Mouse (Mus musculus): ENCODE results near the gene Ndufaf3. TPM values are rescaled to one million over a fixed set of nuclear protein-coding genes. Genes with fewer than 3 reads are reported as not detected.

Ndufaf3 gene
- polyA plus RNA-seq, 1 experiment from 2014 or later, result 77.2 TPM

DNA sequence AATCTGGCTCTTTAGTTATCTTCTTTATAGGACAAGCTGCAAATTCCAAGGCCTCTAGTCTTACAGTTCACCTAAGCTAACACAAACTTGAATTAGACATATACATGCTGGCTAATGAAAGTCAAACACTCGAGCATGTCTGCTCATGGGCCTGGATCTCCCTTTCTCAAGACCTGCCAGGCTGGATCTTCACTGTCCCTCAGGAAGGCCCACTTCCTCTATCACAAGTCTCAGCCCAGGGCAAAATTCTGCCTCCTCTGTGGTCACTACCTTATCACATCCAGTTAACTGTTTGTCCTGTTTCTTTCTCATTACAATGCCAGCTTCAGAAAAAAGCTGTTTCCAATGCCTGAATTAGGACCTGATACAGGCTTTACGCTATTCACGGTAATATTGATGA, 27.1 kb upstream of the Ndufaf3 start:
- H3K36me3 ChIP-seq (ENCODE audit: control insufficient read depth, insufficient read depth, low read length), result no peaks in the 10 kb centered on the region
- no peak overlapping the region for H3K27ac ChIP-seq (ENCODE audit: low read length)
- 92% methylated on average over 3 of the region's 3 CpGs for WGBS
- no peak overlapping the region for H3K4me2 ChIP-seq (ENCODE audit: low read length)
- no peaks in the 10 kb centered on the region for H3K27me3 ChIP-seq (ENCODE audit: control insufficient read depth, insufficient read depth, low read depth, low read length)
- peaks cover 18% of the 10 kb centered on the region for H3K4me1 ChIP-seq (ENCODE audit: control insufficient read depth, insufficient read depth, low read length)
- no peak for ATAC-seq
- H3K4me3 ChIP-seq (ENCODE audit: low read depth, low read length), result no peak overlapping the region
- H3K9me3 ChIP-seq (replicated peaks; ENCODE audit: control insufficient read depth, low read length, poor library complexity, severe bottlenecking), result no peaks in the 10 kb centered on the region
- H3K9ac ChIP-seq (ENCODE audit: low read depth, low read length), result no peak overlapping the region

DNA sequence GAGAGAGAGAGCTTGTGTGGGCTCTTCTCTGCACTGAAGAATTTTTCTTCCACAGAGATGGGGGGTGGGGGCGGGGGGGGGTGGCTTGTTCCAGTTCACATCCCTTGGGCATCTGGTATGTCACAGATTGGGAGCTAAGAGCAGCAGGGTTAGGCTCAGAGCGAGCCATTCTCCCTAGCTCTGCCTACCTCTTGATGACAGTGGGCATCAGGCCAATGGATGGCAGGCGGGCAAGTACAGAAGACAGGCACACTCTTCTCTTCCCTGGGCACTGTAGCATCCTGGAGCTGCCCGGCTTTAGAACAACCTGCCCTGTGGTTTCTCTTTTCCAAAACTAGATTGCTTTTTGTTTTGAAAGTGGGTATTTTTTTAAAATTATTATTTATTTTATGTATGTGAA, 24.2 kb upstream of the Ndufaf3 start:
- no peak for ATAC-seq
- Histone ChIP-seq H3K4me3 (ENCODE audit: low read depth, low read length) (no peak overlapping the region), H3K9me3 (replicated peaks; ENCODE audit: control insufficient read depth, low read length, poor library complexity, severe bottlenecking) (no peaks in the 10 kb centered on the region), H3K36me3 (ENCODE audit: control insufficient read depth, insufficient read depth, low read length) (no peaks in the 10 kb centered on the region), H3K27me3 (ENCODE audit: control insufficient read depth, insufficient read depth, low read depth, low read length) (no peaks in the 10 kb centered on the region), H3K27ac (ENCODE audit: low read length) (no peak overlapping the region), H3K9ac (ENCODE audit: low read depth, low read length) (no peak overlapping the region), H3K4me1 (ENCODE audit: control insufficient read depth, insufficient read depth, low read length) (peaks cover 37% of the 10 kb centered on the region), H3K4me2 (ENCODE audit: low read length) (no peak overlapping the region)
- WGBS, result 81% methylated on average over 4 of the region's 4 CpGs

- no peak overlapping the region for H3K9ac ChIP-seq (ENCODE audit: low read depth, low read length)
- no peak overlapping the region for H3K4me2 ChIP-seq (ENCODE audit: low read length)
- peaks cover 33% of the 10 kb centered on the region for H3K4me1 ChIP-seq (ENCODE audit: control insufficient read depth, insufficient read depth, low read length)
- WGBS, result 65% methylated on average over 5 of the region's 5 CpGs
- no peaks in the 10 kb centered on the region for H3K27me3 ChIP-seq (ENCODE audit: control insufficient read depth, insufficient read depth, low read depth, low read length)
- no peak overlapping the region for H3K4me3 ChIP-seq (ENCODE audit: low read depth, low read length)
- H3K9me3 ChIP-seq (replicated peaks; ENCODE audit: control insufficient read depth, low read length, poor library complexity, severe bottlenecking), result no peaks in the 10 kb centered on the region
- no peak for ATAC-seq
- H3K36me3 ChIP-seq (ENCODE audit: control insufficient read depth, insufficient read depth, low read length), result no peaks in the 10 kb centered on the region
- peak overlapping the region; percentile 98 for H3K27ac ChIP-seq (ENCODE audit: low read length)
Observed at GRCm38 (mm10) chr9:108589229-108589628, 22.0 kb upstream of the Ndufaf3 start.

GRCm38 (mm10) chr9:108587571-108588180, 20.4 kb upstream of the Ndufaf3 start:
- H3K9ac ChIP-seq (ENCODE audit: low read depth, low read length), result peak overlapping the region; percentile 52
- 2% methylated on average over 14 of the region's 14 CpGs for WGBS
- H3K9me3 ChIP-seq (replicated peaks; ENCODE audit: control insufficient read depth, low read length, poor library complexity, severe bottlenecking), result no peaks in the 10 kb centered on the region
- no peaks in the 10 kb centered on the region for H3K27me3 ChIP-seq (ENCODE audit: control insufficient read depth, insufficient read depth, low read depth, low read length)
- peak; percentile 98 for ATAC-seq
- H3K4me2 ChIP-seq (ENCODE audit: low read length), result peak overlapping the region; percentile 57
- no peaks in the 10 kb centered on the region for H3K36me3 ChIP-seq (ENCODE audit: control insufficient read depth, insufficient read depth, low read length)
- peak overlapping the region; percentile 98 for H3K27ac ChIP-seq (ENCODE audit: low read length)
- peak overlapping the region; percentile 25; the same call in 1 of the 2 replicates for H3K4me3 ChIP-seq (ENCODE audit: low read depth, low read length)
- peaks cover 33% of the 10 kb centered on the region for H3K4me1 ChIP-seq (ENCODE audit: control insufficient read depth, insufficient read depth, low read length)

DNA sequence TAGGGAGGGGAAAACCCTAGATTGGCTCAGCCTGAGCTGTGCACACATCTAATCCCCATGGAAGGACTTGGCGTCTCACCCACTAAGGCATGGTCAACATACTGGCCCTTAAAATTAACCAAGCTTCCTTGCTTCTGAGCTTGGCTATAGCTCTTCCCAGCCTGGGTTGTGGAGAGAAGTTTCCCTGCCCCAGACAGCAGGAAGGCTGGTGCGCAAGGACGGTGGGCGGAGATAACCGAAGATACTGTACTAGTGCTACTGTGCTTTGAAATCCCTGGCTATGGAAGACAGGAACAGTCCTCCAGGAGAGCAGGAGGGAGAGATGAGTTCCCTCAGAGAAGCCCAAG, 12.1 kb upstream of the Ndufaf3 start:
- peaks cover 41% of the 10 kb centered on the region for H3K4me1 ChIP-seq (ENCODE audit: control insufficient read depth, insufficient read depth, low read length)
- no peaks in the 10 kb centered on the region for H3K9me3 ChIP-seq (replicated peaks; ENCODE audit: control insufficient read depth, low read length, poor library complexity, severe bottlenecking)
- 66% methylated on average over 5 of the region's 5 CpGs for WGBS
- peak overlapping the region; percentile 87 for H3K4me2 ChIP-seq (ENCODE audit: low read length)
- peaks cover 9% of the 10 kb centered on the region for H3K36me3 ChIP-seq (ENCODE audit: control insufficient read depth, insufficient read depth, low read length)
- no peak; the same call in 1 of the 2 replicates for ATAC-seq
- peak overlapping the region; percentile 97 for H3K27ac ChIP-seq (ENCODE audit: low read length)
- no peaks in the 10 kb centered on the region for H3K27me3 ChIP-seq (ENCODE audit: control insufficient read depth, insufficient read depth, low read depth, low read length)
- peak overlapping the region; percentile 84; the same call in 1 of the 2 replicates for H3K4me3 ChIP-seq (ENCODE audit: low read depth, low read length)
- H3K9ac ChIP-seq (ENCODE audit: low read depth, low read length), result peak overlapping the region; percentile 98

GRCm38 (mm10) chr9:108578545-108579343, 11.5 kb upstream of the Ndufaf3 start, which contains the start of gene Wdr6:
Gene Wdr6 (minus strand): TSS chr9:108578739.
- peaks cover 10% of the 10 kb centered on the region for H3K36me3 ChIP-seq (ENCODE audit: control insufficient read depth, insufficient read depth, low read length)
- peak; percentile 97 for ATAC-seq
- peaks cover 47% of the 10 kb centered on the region for H3K4me1 ChIP-seq (ENCODE audit: control insufficient read depth, insufficient read depth, low read length)
- 3% methylated on average over 51 of the region's 51 CpGs for WGBS
- H3K4me2 ChIP-seq (ENCODE audit: low read length), result peak within 1 kb of the TSS; percentile 87
- H3K27me3 ChIP-seq (ENCODE audit: control insufficient read depth, insufficient read depth, low read depth, low read length), result no peaks in the 10 kb centered on the region
- peak within 1 kb of the TSS; percentile 84 for H3K4me3 ChIP-seq (ENCODE audit: low read depth, low read length)
- peak within 1 kb of the TSS; percentile 98 for H3K9ac ChIP-seq (ENCODE audit: low read depth, low read length)
- H3K27ac ChIP-seq (ENCODE audit: low read length), result peak within 1 kb of the TSS; percentile 97
- H3K9me3 ChIP-seq (replicated peaks; ENCODE audit: control insufficient read depth, low read length, poor library complexity, severe bottlenecking), result no peaks in the 10 kb centered on the region

DNA sequence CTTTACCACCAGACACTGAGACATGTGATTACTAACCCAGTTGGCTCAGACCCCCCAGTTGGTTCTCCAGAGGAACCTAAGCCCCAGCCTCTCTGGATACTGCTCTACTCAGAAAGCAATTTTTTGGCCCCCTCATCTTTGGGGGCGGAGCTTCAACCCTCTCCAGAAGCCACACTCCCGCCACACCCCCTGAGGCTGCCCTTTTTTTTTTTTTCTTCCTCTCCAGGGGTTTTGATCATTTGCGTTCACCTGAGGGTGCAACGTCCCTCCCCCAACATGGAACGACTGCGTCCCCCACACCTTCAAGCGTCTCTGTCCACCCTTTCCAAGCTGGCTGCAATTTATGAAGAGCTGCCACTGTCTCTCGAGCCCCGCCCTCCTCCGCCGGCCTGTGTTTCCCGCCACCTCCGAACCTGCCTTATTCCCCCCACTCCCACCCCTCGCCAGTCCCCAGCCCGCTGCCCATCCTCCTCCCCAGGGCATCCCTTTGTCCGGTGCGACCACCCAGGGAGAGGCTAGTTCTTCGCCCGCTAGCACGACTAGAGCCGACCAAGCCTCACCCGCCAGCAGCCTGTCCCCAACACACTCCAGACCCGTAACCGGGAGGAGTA, 10.8 kb upstream of the Ndufaf3 start:
- Histone ChIP-seq H3K9ac (ENCODE audit: low read depth, low read length) (peak overlapping the region; percentile 98), H3K36me3 (ENCODE audit: control insufficient read depth, insufficient read depth, low read length) (peaks cover 17% of the 10 kb centered on the region), H3K4me3 (ENCODE audit: low read depth, low read length) (peak overlapping the region; percentile 84), H3K9me3 (replicated peaks; ENCODE audit: control insufficient read depth, low read length, poor library complexity, severe bottlenecking) (no peaks in the 10 kb centered on the region), H3K4me1 (ENCODE audit: control insufficient read depth, insufficient read depth, low read length) (peaks cover 50% of the 10 kb centered on the region), H3K4me2 (ENCODE audit: low read length) (peak overlapping the region; percentile 87), H3K27me3 (ENCODE audit: control insufficient read depth, insufficient read depth, low read depth, low read length) (no peaks in the 10 kb centered on the region), H3K27ac (ENCODE audit: low read length) (peak overlapping the region; percentile 97)
- WGBS, result under 1% methylated on average over 24 of the region's 24 CpGs
- ATAC-seq, result no peak; the same call in 1 of the 2 replicates

GRCm38 (mm10) chr9:108577025-108577424, 9.8 kb upstream of the Ndufaf3 start:
- peaks cover 27% of the 10 kb centered on the region for H3K36me3 ChIP-seq (ENCODE audit: control insufficient read depth, insufficient read depth, low read length)
- 38% methylated on average over 6 of the region's 6 CpGs for WGBS
- peak overlapping the region; percentile 33 for H3K27ac ChIP-seq (ENCODE audit: low read length)

More at GRCm38 (mm10) chr9:108577025-108577424, 9.8 kb upstream of the Ndufaf3 start:
- Histone ChIP-seq H3K4me3 (ENCODE audit: low read depth, low read length) (peak overlapping the region; percentile 84), H3K27me3 (ENCODE audit: control insufficient read depth, insufficient read depth, low read depth, low read length) (no peaks in the 10 kb centered on the region), H3K9me3 (replicated peaks; ENCODE audit: control insufficient read depth, low read length, poor library complexity, severe bottlenecking) (no peaks in the 10 kb centered on the region), H3K9ac (ENCODE audit: low read depth, low read length) (peak overlapping the region; percentile 98), H3K4me1 (ENCODE audit: control insufficient read depth, insufficient read depth, low read length) (peaks cover 50% of the 10 kb centered on the region), H3K4me2 (ENCODE audit: low read length) (peak overlapping the region; percentile 87)
- ATAC-seq, result no peak
